Mouse (Mus musculus): ENCODE measurements at regions not wholly inside any gene's neighbourhood (a gene's known extent, or its start where the extent isn't known, plus 50 kb on each side); places are given as distances from the start of the nearest gene placed in this dataset.
A peak's percentile ranks its signal among the peaks of the same experiment; 100 is the strongest.

DNA sequence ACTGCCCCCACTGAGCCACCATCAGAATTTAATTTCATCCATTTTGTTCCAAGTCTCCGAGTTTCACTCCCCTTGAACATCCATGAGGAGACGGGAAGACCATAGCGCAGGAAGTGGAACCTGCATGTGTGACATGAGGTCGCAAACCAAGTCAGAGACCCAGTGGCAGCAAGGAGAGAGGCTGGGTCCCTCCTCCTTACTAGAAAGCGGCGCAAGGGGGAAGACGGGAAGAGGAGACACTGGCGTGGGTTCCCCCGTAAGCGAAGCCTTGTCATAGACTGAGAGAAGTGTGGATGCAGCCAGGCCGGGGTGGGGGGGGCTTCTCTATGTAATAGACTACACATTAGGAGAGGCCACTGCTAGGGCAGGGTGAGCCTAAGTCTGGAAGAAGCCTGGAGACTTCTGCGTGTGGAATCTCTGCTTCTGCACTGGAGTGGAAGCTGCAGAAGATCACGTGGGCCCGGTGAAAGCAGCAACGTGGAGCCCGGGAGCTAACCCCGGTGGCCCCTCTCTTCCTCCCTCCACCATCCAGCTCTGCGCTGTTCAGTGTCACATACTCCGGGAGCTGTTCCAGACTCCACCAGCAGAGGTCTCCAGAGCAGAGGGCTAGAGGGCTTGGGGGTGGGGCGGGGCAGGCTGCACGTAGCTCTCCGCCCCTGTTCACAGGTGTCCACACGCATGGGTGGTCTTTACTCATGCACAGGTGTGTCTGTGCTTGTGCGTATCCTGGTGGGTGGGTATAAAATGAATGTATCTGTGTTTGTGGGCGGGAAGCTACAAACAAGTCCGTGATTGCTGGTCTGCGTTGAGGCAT, 159.4 kb downstream of the Zfp36l2 start:
- Histone ChIP-seq H3K27ac (ENCODE audit: low read length) (no peak overlapping the region; the same call in 1 of the 2 replicates), H3K36me3 (ENCODE audit: control insufficient read depth, insufficient read depth, low read length) (no peaks in the 10 kb centered on the region), H3K4me3 (ENCODE audit: low read length) (peak overlapping the region; percentile 18; the same call in 1 of the 2 replicates), H3K9me3 (ENCODE audit: control insufficient read depth, low read length) (peaks cover 7% of the 10 kb centered on the region; the same call in 1 of the 2 replicates), H3K4me2 (ENCODE audit: low read depth, low read length) (peak overlapping the region; percentile 58), H3K4me1 (replicated peaks; ENCODE audit: control insufficient read depth, insufficient read depth, low read length) (peaks cover 16% of the 10 kb centered on the region), H3K27me3 (ENCODE audit: control insufficient read depth, insufficient read depth, low read depth, low read length) (no peaks in the 10 kb centered on the region), H3K9ac (ENCODE audit: low read length) (peak overlapping the region; percentile 44)
- peak; percentile 74 for ATAC-seq (ENCODE audit: low read depth)
- 17% methylated on average over 27 of the region's 27 CpGs for whole genome bisulfite sequencing

DNA sequence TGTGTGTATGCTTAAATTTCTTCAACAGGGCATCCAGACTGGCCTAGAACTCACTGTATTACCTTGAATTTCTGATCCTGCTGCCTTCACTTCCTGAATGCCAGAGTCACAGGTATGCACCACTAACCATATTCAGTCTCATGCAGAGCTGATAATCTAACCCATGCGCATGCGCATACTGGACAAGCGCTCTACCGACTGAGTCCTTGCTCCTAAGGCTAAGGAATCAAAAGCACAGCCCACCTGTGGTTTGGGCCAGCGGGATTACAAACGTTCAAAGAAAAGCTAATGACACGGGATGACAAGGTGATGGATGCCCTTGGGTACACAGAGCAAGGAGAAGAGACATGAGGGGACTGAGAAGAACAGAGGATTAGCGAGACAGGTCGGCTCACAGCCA, 160.5 kb downstream of the Zfp36l2 start:
- peaks cover 16% of the 10 kb centered on the region for H3K4me1 ChIP-seq (replicated peaks; ENCODE audit: control insufficient read depth, insufficient read depth, low read length)
- peaks cover 7% of the 10 kb centered on the region; the same call in 1 of the 2 replicates for H3K9me3 ChIP-seq (ENCODE audit: control insufficient read depth, low read length)
- 0 out of 2 replicates have a peak overlapping the region, but pooled peaks have one; percentile 24 for H3K27ac ChIP-seq (ENCODE audit: low read length)
- H3K27me3 ChIP-seq (ENCODE audit: control insufficient read depth, insufficient read depth, low read depth, low read length) = no peaks in the 10 kb centered on the region
- no peaks in the 10 kb centered on the region for H3K36me3 ChIP-seq (ENCODE audit: control insufficient read depth, insufficient read depth, low read length)
- H3K4me2 ChIP-seq (ENCODE audit: low read depth, low read length) = no peak overlapping the region
- no peak overlapping the region for H3K4me3 ChIP-seq (ENCODE audit: low read length)
- WGBS = 51% methylated on average over 9 of the region's 9 CpGs
- H3K9ac ChIP-seq (ENCODE audit: low read length) = no peak overlapping the region
- ATAC-seq (ENCODE audit: low read depth) = no peak

DNA sequence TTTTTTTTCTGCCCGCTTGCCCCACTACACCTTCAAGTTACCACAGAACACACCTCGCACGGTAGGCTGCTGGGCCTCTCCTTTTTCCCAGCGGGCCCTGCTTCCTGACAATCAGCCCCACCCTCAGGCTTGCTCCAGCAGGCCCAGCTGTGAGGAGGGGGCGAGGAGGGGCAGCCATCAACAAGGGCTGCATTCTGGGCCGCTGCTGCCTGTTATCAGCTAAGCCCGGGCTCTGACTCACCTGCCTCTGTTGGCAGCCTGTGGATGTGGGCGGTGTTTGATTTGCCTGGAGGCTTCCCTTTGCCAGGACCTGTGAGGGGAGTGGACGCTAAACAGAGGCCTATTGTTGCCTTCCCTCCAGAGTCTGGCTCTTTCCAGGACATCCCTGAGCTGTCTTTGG, 161.6 kb downstream of the Zfp36l2 start:
- Histone ChIP-seq H3K9ac (ENCODE audit: low read length) (peak overlapping the region; percentile 45; the same call in 1 of the 2 replicates), H3K27ac (ENCODE audit: low read length) (peak overlapping the region; percentile 90), H3K4me3 (ENCODE audit: low read length) (no peak overlapping the region), H3K4me1 (replicated peaks; ENCODE audit: control insufficient read depth, insufficient read depth, low read length) (peaks cover 16% of the 10 kb centered on the region), H3K27me3 (ENCODE audit: control insufficient read depth, insufficient read depth, low read depth, low read length) (no peaks in the 10 kb centered on the region), H3K36me3 (ENCODE audit: control insufficient read depth, insufficient read depth, low read length) (no peaks in the 10 kb centered on the region), H3K9me3 (ENCODE audit: control insufficient read depth, low read length) (peaks cover 7% of the 10 kb centered on the region; the same call in 1 of the 2 replicates), H3K4me2 (ENCODE audit: low read depth, low read length) (peak overlapping the region; percentile 23; the same call in 1 of the 2 replicates)
- ATAC-seq (ENCODE audit: low read depth) = peak; percentile 84
- WGBS = 30% methylated on average over 9 of the region's 9 CpGs

DNA sequence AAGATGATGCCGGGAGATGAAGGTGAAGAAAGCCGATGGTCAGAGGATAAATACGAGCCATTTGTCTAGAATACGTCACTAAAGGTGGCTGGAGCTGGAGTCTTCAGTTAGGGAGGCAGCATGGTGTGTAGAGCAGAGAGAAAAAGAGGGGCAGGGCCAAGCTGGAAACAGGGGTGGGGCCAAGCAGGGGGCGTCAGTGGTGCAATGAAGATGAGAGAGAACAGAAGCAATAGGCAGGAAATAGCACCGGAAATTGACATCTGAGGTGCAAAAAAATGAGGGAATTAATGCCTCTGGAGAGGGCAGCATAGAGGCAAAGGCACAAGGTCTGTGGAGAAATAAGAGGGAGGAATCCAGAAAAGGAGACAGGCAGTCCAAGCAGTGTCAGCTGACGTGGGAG, 165.4 kb downstream of the Zfp36l2 start:
- Histone ChIP-seq H3K9ac (ENCODE audit: low read length) (no peak overlapping the region), H3K4me1 (replicated peaks; ENCODE audit: control insufficient read depth, insufficient read depth, low read length) (peaks cover 3% of the 10 kb centered on the region), H3K27ac (ENCODE audit: low read length) (no peak overlapping the region), H3K4me3 (ENCODE audit: low read length) (no peak overlapping the region), H3K4me2 (ENCODE audit: low read depth, low read length) (no peak overlapping the region), H3K27me3 (ENCODE audit: control insufficient read depth, insufficient read depth, low read depth, low read length) (no peaks in the 10 kb centered on the region), H3K36me3 (ENCODE audit: control insufficient read depth, insufficient read depth, low read length) (no peaks in the 10 kb centered on the region), H3K9me3 (ENCODE audit: control insufficient read depth, low read length) (0 out of 2 replicates have a peak, but pooled peaks cover 4% of the 10 kb centered on the region)
- no peak for ATAC-seq (ENCODE audit: low read depth)
- 82% methylated on average over 7 of the region's 7 CpGs for WGBS

DNA sequence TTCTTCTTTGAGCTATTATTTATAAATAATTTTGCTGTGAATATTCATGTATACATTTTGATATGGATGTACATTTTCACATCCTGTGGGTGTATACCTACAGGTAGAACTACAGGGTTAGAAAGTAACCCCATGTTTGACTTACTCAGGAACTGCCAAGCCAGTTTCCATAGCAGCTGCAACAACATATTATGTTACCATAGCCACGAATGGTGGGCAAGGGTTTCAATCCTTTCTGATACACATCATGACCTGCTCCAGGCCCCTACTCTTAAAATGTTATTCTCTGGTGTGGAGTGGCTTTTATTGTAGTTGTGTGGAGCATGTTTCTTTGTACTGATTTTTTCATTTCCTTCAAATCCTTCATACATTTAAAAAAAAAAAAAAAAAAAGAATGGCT, 168.9 kb downstream of the Zfp36l2 start:
- H3K4me3 ChIP-seq (ENCODE audit: low read length) = no peak overlapping the region
- H3K36me3 ChIP-seq (ENCODE audit: control insufficient read depth, insufficient read depth, low read length) = no peaks in the 10 kb centered on the region
- no peak overlapping the region for H3K27ac ChIP-seq (ENCODE audit: low read length)
- no peak for ATAC-seq (ENCODE audit: low read depth)
- H3K27me3 ChIP-seq (ENCODE audit: control insufficient read depth, insufficient read depth, low read depth, low read length) = no peaks in the 10 kb centered on the region
- no peaks in the 10 kb centered on the region; the same call in 1 of the 2 replicates for H3K4me1 ChIP-seq (replicated peaks; ENCODE audit: control insufficient read depth, insufficient read depth, low read length)
- no peak overlapping the region for H3K9ac ChIP-seq (ENCODE audit: low read length)
- no peaks in the 10 kb centered on the region for H3K9me3 ChIP-seq (ENCODE audit: control insufficient read depth, low read length)
- WGBS = 72% methylated on average over 1 of the region's 1 CpGs
- H3K4me2 ChIP-seq (ENCODE audit: low read depth, low read length) = no peak overlapping the region

DNA sequence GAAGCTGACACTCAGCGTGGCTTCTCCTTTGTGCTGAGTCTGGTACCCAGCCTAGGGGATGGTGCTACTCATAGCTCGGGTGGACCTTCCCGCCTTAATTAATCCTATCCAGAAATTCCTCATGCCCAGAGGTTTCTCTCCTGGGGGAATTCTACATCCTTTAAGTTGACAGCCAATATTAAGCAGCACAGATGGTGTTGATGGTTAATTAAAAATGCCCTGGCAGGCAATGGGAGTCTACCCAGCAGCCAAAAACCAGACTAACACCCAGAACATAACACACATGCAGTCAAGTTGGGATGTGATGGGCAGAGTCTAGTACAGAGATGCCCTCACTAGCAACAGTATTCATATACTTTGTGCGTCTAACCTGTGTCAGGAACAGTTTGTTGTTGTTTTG, 169.9 kb downstream of the Zfp36l2 start:
- 86% methylated on average over 4 of the region's 4 CpGs for WGBS
- H3K4me1 ChIP-seq (replicated peaks; ENCODE audit: control insufficient read depth, insufficient read depth, low read length) = no peaks in the 10 kb centered on the region; the same call in 1 of the 2 replicates
- no peak overlapping the region for H3K4me2 ChIP-seq (ENCODE audit: low read depth, low read length)
- H3K27me3 ChIP-seq (ENCODE audit: control insufficient read depth, insufficient read depth, low read depth, low read length) = no peaks in the 10 kb centered on the region
- ATAC-seq (ENCODE audit: low read depth) = no peak
- H3K9ac ChIP-seq (ENCODE audit: low read length) = no peak overlapping the region
- no peaks in the 10 kb centered on the region for H3K9me3 ChIP-seq (ENCODE audit: control insufficient read depth, low read length)
- no peaks in the 10 kb centered on the region for H3K36me3 ChIP-seq (ENCODE audit: control insufficient read depth, insufficient read depth, low read length)
- no peak overlapping the region for H3K4me3 ChIP-seq (ENCODE audit: low read length)
- H3K27ac ChIP-seq (ENCODE audit: low read length) = no peak overlapping the region

DNA sequence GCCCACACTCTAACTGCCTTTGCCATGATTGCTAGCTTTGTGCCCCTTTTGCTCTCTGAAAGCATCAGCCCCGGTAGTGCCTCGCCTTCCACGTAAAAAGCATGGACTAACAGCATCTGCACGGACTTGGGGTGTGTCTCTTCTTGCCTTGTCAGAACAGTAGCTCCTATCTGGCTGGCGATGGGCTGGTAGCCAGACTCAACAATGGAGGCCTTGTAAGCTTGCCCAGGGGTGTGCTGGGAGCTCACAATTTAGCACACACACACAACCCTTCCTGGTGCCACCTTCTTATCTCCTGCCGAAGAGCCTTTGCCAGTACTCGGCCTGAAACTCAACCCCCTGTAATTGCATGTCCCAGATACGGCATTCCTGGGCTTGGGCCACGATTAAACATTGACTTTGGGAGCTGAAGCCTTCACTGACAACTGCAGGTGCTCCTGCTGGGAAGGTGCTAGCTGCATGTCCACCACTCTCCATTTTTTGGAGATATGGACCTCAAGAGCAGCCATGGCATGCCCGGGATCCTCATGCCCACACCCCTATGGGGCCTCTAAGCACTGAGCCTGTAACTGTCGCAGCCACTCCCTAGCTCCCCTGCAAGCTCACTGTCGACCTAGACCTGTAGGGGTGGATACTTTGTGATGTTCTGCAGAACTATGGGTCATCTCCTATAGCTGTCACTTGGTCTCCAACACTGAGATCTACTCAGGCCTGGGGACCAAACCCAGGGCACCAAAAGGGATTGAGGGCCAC, 166.7 kb upstream of the Haao start:
- 54% methylated on average over 12 of the region's 12 CpGs for WGBS
- Histone ChIP-seq H3K4me2 (ENCODE audit: low read depth, low read length) (no peak overlapping the region), H3K27ac (ENCODE audit: low read length) (peak overlapping the region; percentile 82), H3K9ac (ENCODE audit: low read length) (no peak overlapping the region), H3K36me3 (ENCODE audit: control insufficient read depth, insufficient read depth, low read length) (no peaks in the 10 kb centered on the region), H3K4me1 (replicated peaks; ENCODE audit: control insufficient read depth, insufficient read depth, low read length) (peaks cover under 1% of the 10 kb centered on the region; the same call in 1 of the 2 replicates), H3K27me3 (ENCODE audit: control insufficient read depth, insufficient read depth, low read depth, low read length) (no peaks in the 10 kb centered on the region), H3K9me3 (ENCODE audit: control insufficient read depth, low read length) (no peaks in the 10 kb centered on the region), H3K4me3 (ENCODE audit: low read length) (no peak overlapping the region)
- peak; percentile 80 for ATAC-seq (ENCODE audit: low read depth)

DNA sequence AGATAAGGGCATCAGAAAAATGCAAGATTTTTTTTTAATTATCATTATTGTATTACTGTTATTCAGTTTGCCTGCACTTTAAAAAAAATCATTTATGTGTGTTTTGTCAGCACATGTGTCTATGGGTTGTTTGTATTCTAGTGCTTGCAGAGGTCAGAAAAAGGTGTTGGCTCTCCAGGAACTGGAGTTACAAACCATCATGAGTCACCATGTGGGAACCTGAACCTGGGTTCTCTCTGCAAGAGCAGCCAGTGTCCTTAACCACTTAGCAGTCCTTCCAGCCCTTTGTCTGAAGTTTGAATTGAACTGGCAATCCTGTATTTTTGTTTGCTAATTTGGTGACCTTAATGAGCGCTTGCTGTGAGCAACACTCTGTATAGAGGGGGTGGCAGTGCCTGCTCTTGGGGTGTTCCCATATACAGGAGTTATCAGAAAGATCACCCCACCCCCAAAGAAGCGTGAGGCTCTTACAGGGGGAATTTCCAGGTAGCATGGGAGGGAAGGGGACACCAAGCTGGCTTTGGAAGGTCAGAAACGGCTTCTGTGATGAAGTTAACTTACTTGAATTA, 162.8 kb upstream of the Haao start:
- Histone ChIP-seq H3K9me3 (ENCODE audit: control insufficient read depth, low read length) (no peaks in the 10 kb centered on the region), H3K4me1 (replicated peaks; ENCODE audit: control insufficient read depth, insufficient read depth, low read length) (peaks cover 3% of the 10 kb centered on the region), H3K9ac (ENCODE audit: low read length) (no peak overlapping the region), H3K4me2 (ENCODE audit: low read depth, low read length) (no peak overlapping the region), H3K27ac (ENCODE audit: low read length) (no peak overlapping the region), H3K36me3 (ENCODE audit: control insufficient read depth, insufficient read depth, low read length) (no peaks in the 10 kb centered on the region), H3K27me3 (ENCODE audit: control insufficient read depth, insufficient read depth, low read depth, low read length) (no peaks in the 10 kb centered on the region), H3K4me3 (ENCODE audit: low read length) (no peak overlapping the region)
- ATAC-seq (ENCODE audit: low read depth) = no peak
- 76% methylated on average over 3 of the region's 3 CpGs for WGBS

DNA sequence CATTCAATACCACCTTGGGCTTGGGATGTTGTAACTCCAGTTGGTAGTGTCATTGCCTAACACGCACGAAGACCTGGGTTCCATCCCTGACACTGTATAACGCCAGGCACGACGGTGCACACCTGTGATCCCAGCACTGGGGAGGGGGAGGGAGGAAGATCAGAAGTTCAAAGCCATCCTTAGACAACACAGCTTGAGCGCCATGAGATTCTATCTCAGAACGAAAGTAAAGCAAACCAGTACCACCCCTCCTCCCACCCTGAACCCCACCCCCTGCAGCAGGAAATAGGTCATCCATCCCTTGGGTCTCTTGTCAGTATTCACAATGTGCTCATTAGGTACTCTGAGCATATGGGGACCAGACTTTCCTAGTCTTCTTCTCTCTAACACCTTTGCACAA, 162.2 kb upstream of the Haao start:
- Histone ChIP-seq H3K36me3 (ENCODE audit: control insufficient read depth, insufficient read depth, low read length) (no peaks in the 10 kb centered on the region), H3K4me1 (replicated peaks; ENCODE audit: control insufficient read depth, insufficient read depth, low read length) (peaks cover 3% of the 10 kb centered on the region), H3K9ac (ENCODE audit: low read length) (no peak overlapping the region), H3K9me3 (ENCODE audit: control insufficient read depth, low read length) (no peaks in the 10 kb centered on the region), H3K27ac (ENCODE audit: low read length) (no peak overlapping the region), H3K27me3 (ENCODE audit: control insufficient read depth, insufficient read depth, low read depth, low read length) (no peaks in the 10 kb centered on the region), H3K4me3 (ENCODE audit: low read length) (no peak overlapping the region), H3K4me2 (ENCODE audit: low read depth, low read length) (no peak overlapping the region)
- no peak for ATAC-seq (ENCODE audit: low read depth)
- 71% methylated on average over 7 of the region's 7 CpGs for WGBS
